Mouse (Mus musculus) intestine, embryonic 14.5 days (tissue): ENCODE results near the gene Fgfr2. TPM values are rescaled to one million over a fixed set of nuclear protein-coding genes. Genes with fewer than 3 reads are reported as not detected.

ENCODE experiments used
- ATAC-seq: fragments of 200-750 bp; cut with Nextera tagmentation; replicated peaks from 2 replicates; pipeline ENCODE4 v1.8.0; 2017; ENCODE audit warnings: low read depth, moderate number of reproducible peaks, moderate TSS enrichment, moderate library complexity; ENCODE audit not compliant: low FRiP score, low TSS enrichment
- DNase-seq: peaks from one replicate; pipeline ENCODE4 v3.0.0-alpha.2; 2018; ENCODE audit warnings: low spot score
- H3K27ac ChIP-seq: fragments of 300-500 bp; sonication (generic); 2 replicates; pipeline ENCODE4 v1.5.1; 2014; ENCODE audit warnings: low read depth, mild to moderate bottlenecking, control low read depth
- H3K27me3 ChIP-seq: fragments of 300-500 bp; sonication (generic); replicated peaks from 2 replicates; pipeline ENCODE4 v1.6.1; 2014; ENCODE audit warnings: low read length, control low read depth; ENCODE audit not compliant: control insufficient read depth, insufficient read depth
- H3K36me3 ChIP-seq: fragments of 300-500 bp; sonication (generic); 2 replicates; pipeline ENCODE4 v1.6.1; 2014; ENCODE audit warnings: low read length, control low read depth; ENCODE audit not compliant: control insufficient read depth, insufficient read depth
- H3K4me1 ChIP-seq: fragments of 300-500 bp; sonication (generic); replicated peaks from 2 replicates; pipeline ENCODE4 v1.6.1; 2014; ENCODE audit warnings: low read length, control low read depth, mixed read lengths; ENCODE audit not compliant: control insufficient read depth, insufficient read depth
- H3K4me2 ChIP-seq: fragments of 300-500 bp; sonication (generic); 2 replicates; pipeline ENCODE4 v1.6.1; 2014; ENCODE audit warnings: low read length
- H3K4me3 ChIP-seq: fragments of 300-500 bp; sonication (generic); 2 replicates; pipeline ENCODE4 v1.5.1; 2014; ENCODE audit warnings: low read depth, low read length, control low read depth, mixed read lengths
- H3K9ac ChIP-seq: fragments of 300-500 bp; sonication (generic); 2 replicates; pipeline ENCODE4 v1.6.1; 2014; ENCODE audit warnings: mild to moderate bottlenecking, low read length
- H3K9me3 ChIP-seq: fragments of 300-500 bp; sonication (generic); 2 replicates; pipeline ENCODE4 v1.6.1; 2016; ENCODE audit warnings: low read length, control low read depth; ENCODE audit not compliant: control insufficient read depth
- WGBS: fragments of 180-500 bp; shearing (Covaris S2); extraction: QIAGEN DNeasy Blood & Tissue Kit; methylation state at CpG from one replicate; pipeline ENCODE4 v1.1.7; 2014; 5-methylcytosine and 5-hydroxymethylcytosine counted together
- polyA plus RNA-seq: library from polyadenylated mRNA; unstranded; fragments of >200 nt; fragmentation: Nextera tagmentation; extraction: Ambion mirVana; gene quantifications from 2 replicates; pipeline ENCODE4 v1.2.1, GENCODE M21; 2014

The Fgfr2 gene
- polyA plus RNA-seq, 1 experiment from 2014 or later: 105 TPM

DNA sequence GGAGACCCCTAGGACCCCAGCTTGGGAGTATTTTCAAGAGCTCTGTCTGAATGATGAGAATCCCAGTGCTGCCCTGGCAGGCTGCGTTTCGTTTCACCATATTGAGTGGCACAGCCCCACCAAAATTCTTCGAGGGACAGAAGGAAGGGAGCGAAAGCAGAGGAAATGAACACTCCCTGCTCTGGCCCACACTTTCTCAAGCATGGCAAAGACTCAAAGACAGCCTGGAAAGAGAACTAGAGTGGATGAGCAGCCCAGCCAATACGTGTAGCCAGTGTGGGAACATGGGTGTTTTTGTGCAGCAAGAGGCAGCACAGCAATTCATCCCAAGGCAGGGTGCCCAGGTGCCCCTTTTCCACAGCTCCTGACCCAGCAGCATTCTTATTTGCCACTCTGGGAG lies 380.2 kb downstream of the Fgfr2 start:
- Histone ChIP-seq H3K9me3 (no peaks in the 10 kb centered on the region), H3K4me3 (no peak overlapping the region), H3K4me1 (peaks cover 7% of the 10 kb centered on the region; the same call in 1 of the 2 replicates), H3K4me2 (no peak overlapping the region), H3K9ac (no peak overlapping the region), H3K36me3 (no peaks in the 10 kb centered on the region), H3K27me3 (no peaks in the 10 kb centered on the region), H3K27ac (no peak overlapping the region)
- 83% methylated on average over 5 of the region's 5 CpGs for WGBS
- ATAC-seq (no peak), DNase-seq (no peak)

DNA sequence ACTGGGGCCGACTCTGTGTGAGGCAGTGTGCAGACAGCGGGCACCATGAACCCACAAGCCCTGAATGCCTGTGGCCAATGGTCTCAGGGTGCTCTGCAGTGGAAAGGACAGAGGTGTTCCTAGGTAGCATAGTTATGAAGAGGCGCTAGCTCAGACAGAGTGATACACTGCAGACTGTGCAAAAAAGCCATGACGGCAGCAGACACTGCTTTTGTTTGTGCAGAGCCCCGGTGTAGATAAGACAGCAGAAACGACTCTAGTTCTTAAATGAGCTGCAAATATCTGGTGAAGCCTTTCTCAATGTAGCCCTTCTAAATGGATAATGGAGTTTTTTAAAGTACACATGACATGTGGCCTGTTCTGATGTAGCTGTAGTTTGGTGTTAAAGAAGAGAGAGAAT lies 383.3 kb downstream of the Fgfr2 start:
- Histone ChIP-seq H3K4me3 (no peak overlapping the region), H3K9me3 (no peaks in the 10 kb centered on the region), H3K27ac (no peak overlapping the region), H3K36me3 (no peaks in the 10 kb centered on the region), H3K9ac (no peak overlapping the region), H3K27me3 (no peaks in the 10 kb centered on the region), H3K4me1 (peaks cover 14% of the 10 kb centered on the region), H3K4me2 (no peak overlapping the region)
- ATAC-seq: no peak
- 62% methylated on average over 6 of the region's 6 CpGs for WGBS
- DNase-seq: no peak

DNA sequence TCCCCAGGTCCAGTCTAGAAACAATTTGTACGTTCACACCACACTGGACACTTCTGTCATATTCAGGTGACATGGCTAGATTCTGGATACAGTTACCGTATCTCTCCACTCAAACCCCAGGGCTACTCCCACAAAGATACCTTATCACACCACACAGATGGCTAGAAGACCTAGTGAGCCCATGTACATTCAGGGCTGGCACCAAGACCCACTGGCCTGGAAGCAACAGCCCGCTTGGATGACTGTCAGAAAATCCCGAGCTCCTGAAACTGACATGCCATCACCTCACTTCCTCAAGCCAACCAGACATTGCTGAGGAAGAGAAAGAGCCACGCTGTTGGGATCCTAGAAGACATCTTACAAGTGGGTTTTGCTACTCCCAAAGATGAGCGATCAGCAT lies 384.3 kb downstream of the Fgfr2 start:
- Histone ChIP-seq H3K27me3 (no peaks in the 10 kb centered on the region), H3K4me1 (peaks cover 14% of the 10 kb centered on the region), H3K4me2 (no peak overlapping the region), H3K9me3 (no peaks in the 10 kb centered on the region), H3K9ac (no peak overlapping the region), H3K27ac (no peak overlapping the region), H3K36me3 (0 out of 2 replicates have a peak, but pooled peaks cover 6% of the 10 kb centered on the region), H3K4me3 (no peak overlapping the region)
- 90% methylated on average over 6 of the region's 6 CpGs for WGBS
- ATAC-seq (no peak), DNase-seq (no peak)

DNA sequence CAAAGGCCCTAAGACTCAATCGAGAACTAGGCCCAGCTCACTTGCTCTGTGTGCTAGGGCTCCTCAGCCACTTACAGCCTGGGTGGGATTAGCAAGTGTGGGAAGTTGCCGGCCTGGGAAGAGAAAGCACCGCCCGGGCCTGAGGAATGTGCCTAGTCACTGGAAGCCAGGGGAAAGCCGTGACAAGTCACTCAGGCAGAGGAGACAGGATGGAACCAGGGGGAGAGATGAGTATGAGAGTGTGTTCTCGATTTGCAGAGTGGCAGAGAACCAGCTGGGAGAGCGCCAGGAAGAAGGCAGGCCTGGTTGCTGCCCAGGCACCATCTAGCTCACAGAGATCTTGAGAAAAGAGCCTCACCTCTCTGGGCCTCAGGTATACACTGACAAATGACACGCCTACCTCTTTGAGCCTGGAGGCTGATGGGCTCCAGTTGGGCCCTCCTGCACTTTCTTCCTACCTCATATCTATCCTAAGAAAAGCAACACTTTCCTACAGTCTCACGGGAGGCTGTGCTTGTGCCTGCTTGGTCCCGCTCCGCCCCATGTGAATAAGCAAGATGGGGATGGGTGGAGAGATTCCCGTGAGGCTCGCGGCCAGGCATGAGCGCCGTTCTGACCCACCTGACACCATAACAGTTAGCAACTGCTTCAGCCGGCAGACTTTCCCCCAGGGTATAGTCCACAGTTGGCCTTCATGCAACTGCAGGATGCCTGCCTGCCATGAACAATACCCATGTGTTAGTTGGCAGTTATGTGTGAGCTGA lies 386.9 kb downstream of the Fgfr2 start:
- H3K4me3 ChIP-seq: no peak overlapping the region
- 61% methylated on average over 17 of the region's 17 CpGs for WGBS
- H3K27ac ChIP-seq: no peak overlapping the region; the same call in 1 of the 2 replicates
- no peaks in the 10 kb centered on the region for H3K27me3 ChIP-seq
- DNase-seq: no peak
- no peak overlapping the region for H3K4me2 ChIP-seq
- no peak overlapping the region for H3K9ac ChIP-seq
- 0 out of 2 replicates have a peak, but pooled peaks have one; percentile 26 for ATAC-seq
- peaks cover 14% of the 10 kb centered on the region for H3K4me1 ChIP-seq
- no peaks in the 10 kb centered on the region for H3K9me3 ChIP-seq
- H3K36me3 ChIP-seq: 0 out of 2 replicates have a peak, but pooled peaks cover 6% of the 10 kb centered on the region

DNA sequence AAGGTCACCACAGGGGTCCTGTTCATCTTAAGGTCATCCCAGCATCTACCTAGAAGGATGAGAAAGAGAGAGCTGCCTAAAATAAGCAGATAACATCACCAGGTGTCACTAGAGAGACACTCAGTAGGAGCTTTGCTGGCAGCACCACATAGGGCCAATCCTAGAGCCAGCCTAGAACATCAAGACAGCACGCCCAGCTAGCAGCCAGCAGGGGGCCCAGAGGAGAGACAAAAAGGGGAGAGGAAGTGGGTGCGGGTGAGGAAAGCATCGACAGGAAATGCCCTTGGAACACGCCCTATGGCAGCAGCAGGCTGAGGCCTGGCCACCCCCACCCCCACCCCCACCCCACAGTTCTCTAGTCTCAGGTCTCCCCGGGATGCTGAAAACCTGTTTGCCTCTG lies 388.0 kb downstream of the Fgfr2 start:
- no peak overlapping the region for H3K9ac ChIP-seq
- H3K27ac ChIP-seq: 0 out of 2 replicates have a peak overlapping the region, but pooled peaks have one; percentile 3
- DNase-seq (no peak), ATAC-seq (peak; percentile 20; the same call in 1 of the 2 replicates)
- H3K9me3 ChIP-seq: no peaks in the 10 kb centered on the region
- H3K4me2 ChIP-seq: no peak overlapping the region
- WGBS: 29% methylated on average over 5 of the region's 5 CpGs
- no peaks in the 10 kb centered on the region for H3K27me3 ChIP-seq
- no peak overlapping the region for H3K4me3 ChIP-seq
- H3K36me3 ChIP-seq: 0 out of 2 replicates have a peak, but pooled peaks cover 6% of the 10 kb centered on the region
- peaks cover 14% of the 10 kb centered on the region for H3K4me1 ChIP-seq

DNA sequence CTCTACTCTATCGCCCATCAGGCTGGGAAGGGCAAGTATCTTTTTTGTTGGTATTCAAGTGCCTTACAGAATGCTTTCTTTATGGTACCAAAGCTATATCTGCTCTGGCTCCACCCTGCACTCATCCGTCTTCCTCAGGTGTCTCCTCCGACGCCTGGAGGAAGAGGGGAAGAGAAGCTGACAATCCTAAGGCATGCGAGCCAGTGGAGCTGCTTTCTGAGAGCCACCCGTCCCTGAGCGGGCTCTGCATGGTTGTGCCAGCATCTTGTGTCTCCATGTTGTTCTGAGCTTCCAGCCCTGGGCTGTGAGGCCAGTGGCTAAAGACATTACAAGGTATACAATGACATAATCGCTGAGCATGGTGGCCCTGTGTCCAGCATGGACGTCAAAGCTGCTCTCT lies 388.9 kb downstream of the Fgfr2 start:
- DNase-seq (no peak), ATAC-seq (no peak)
- Histone ChIP-seq H3K4me1 (peaks cover 14% of the 10 kb centered on the region), H3K36me3 (0 out of 2 replicates have a peak, but pooled peaks cover 8% of the 10 kb centered on the region), H3K27me3 (no peaks in the 10 kb centered on the region), H3K27ac (no peak overlapping the region), H3K4me2 (no peak overlapping the region), H3K9ac (no peak overlapping the region), H3K9me3 (no peaks in the 10 kb centered on the region), H3K4me3 (no peak overlapping the region)
- WGBS: 85% methylated on average over 9 of the region's 9 CpGs

DNA sequence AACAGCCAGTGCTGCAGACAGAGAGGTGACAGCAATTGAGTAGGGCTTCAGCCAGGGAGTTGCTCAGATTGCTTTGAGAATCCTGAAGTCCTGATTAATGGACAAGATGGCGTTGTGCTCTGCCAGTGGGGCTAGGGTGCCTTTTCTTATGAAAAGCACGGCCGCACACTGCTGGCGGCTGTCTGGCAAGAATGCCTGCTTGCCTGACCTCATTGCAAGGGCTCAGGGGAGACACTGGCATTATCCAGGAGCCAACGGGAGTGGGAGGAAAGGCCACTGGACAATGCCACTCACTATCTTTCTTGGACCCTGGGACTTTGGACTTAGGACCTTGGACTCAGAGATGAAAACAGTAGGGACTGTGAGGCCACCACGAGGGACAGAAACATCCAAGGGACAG lies 389.6 kb downstream of the Fgfr2 start:
- peaks cover 14% of the 10 kb centered on the region for H3K4me1 ChIP-seq
- ATAC-seq (no peak), DNase-seq (no peak)
- 72% methylated on average over 6 of the region's 6 CpGs for WGBS
- no peak overlapping the region for H3K27ac ChIP-seq
- no peaks in the 10 kb centered on the region for H3K9me3 ChIP-seq
- H3K4me2 ChIP-seq: no peak overlapping the region
- H3K9ac ChIP-seq: no peak overlapping the region
- H3K27me3 ChIP-seq: no peaks in the 10 kb centered on the region
- H3K36me3 ChIP-seq: 0 out of 2 replicates have a peak, but pooled peaks cover 9% of the 10 kb centered on the region
- no peak overlapping the region for H3K4me3 ChIP-seq

DNA sequence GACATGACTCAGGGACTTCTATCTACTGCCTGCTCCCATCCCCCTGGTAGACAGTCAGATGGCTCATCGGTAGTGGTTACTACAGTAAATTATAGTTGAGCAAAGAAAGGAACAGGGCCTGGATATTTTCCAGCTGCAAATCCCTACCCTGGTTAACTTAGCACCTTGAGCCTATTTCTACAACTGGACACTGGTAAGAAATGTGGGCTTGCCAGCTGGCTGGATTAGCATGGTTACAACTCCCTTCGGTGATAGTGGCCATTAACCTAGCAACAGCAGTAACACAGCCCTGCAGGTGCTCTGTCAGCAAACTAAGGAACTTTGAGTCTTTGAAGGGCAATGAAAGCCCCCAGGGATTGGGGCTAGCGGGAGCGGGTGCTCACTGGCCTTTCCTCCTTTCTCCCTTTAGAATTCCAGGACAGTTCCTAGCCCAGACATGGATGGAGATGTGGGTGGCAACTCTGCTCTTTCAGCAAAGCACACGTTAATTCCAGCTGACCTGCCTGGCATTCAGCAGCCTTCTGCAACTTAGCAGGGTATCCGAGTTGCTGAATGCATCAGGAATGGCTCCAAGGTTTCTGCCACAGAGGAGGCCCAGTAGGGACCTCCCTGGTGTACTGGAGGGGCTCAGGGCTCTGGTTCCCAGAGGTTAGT lies 390.9 kb downstream of the Fgfr2 start:
- Histone ChIP-seq H3K27me3 (no peaks in the 10 kb centered on the region), H3K9me3 (no peaks in the 10 kb centered on the region), H3K36me3 (0 out of 2 replicates have a peak, but pooled peaks cover 9% of the 10 kb centered on the region), H3K4me1 (peaks cover 14% of the 10 kb centered on the region), H3K27ac (no peak overlapping the region), H3K4me3 (no peak overlapping the region), H3K9ac (no peak overlapping the region), H3K4me2 (no peak overlapping the region)
- DNase-seq (no peak), ATAC-seq (no peak)
- 76% methylated on average over 6 of the region's 6 CpGs for WGBS
